Mouse (Mus musculus) mouse trophoblast stem cell (cell line): ENCODE data around the gene BC049352.

Source experiments
- in situ Hi-C, 2 experiments: fragments of 300-500 bp; cut with MseI, MboI; formaldehyde crosslinking; loops; 2 replicates in 1 of 2; 3 replicates in 1 of 2; pipeline ENCODE4 v1.15.1; 2025

The BC049352 gene

GRCm38 (mm10) chr9:45181770-45182169, at the start of gene BC049352:
TSS of gene BC049352 (plus strand) at chr9:45182007.
- in situ Hi-C loops = no loop called here

DNA sequence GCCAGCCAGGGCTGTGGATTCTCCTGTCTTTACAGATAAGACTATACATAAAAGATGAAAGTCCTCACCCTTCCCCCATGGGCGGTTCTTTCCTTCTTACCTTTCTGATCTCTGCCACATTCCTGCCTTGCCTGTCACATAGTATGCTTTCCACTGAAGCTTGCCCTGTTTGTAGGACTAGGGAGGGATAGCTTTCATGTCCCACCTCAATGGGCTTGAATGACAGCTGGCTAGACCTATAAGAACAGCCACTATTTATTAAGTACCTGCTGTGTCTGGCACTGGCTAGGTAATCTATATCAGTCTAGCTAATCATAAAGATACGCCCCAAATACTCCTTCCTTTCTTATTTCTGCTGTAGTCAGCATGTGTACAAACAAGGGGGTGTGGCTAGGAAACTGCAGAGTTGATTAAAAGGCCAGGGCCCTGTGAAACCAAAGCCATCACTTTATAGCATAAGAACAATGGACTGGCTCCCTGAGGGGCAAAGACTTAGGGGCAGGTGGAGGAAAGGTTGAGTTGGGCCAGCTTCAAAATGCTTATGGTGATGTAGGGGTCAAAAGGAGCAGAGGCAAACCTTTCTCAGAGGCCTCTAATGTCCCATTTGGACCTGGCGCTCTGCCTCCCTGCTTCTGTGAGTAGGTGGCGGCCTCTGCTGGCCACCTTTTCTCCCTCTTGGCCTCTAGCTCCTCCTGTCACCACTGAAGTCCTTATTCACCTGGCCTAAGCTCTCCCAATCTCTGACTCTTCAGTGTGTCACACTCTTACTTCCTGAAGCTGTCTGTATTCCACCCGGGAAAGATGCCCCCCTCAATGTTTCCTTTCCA, 48.1 kb upstream of the BC049352 start:
- in situ Hi-C loops = loop anchor here in 1 of 2 experiments (10.0 kb wide), 1 partner anchor 109 kb away; no protein-coding TSS in a partner anchor

- in situ Hi-C loops = loop anchor here in 1 of 2 experiments (10.0 kb wide), 1 partner anchor 112 kb away; no protein-coding TSS in a partner anchor
Measured at GRCm38 (mm10) chr9:45136442-45137169, 45.2 kb upstream of the BC049352 start.

GRCm38 (mm10) chr9:45138191-45139032, 43.4 kb upstream of the BC049352 start, which contains the start of gene Scn4b:
TSS of gene Scn4b (plus strand) at chr9:45138395.
- in situ Hi-C loops = loop anchor here in 1 of 2 experiments (10.0 kb wide), 1 partner anchor 114 kb away; no protein-coding TSS in a partner anchor

DNA sequence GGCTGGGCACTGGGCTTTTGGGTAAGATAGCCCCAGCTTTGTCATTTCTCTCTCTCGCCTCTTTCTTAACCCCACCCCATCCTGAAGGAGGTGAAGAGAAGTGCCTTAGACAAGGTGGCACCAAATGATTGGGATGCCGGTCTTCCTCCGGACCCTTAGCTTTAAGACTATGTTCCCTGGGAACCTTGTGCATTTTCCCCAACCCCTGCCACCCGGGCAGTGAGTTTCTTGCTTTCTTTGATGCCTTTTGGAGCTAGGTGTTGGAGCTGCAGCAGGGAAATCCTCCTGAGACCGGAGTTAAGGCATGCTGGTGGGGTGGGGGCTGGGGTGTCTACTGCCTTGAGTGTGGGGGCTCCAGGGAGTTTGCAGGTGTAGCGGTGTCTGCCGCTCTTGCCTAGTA, 42.7 kb upstream of the BC049352 start:
- in situ Hi-C loops = loop anchor here in 1 of 2 experiments (10.0 kb wide), 1 partner anchor 114 kb away; no protein-coding TSS in a partner anchor

DNA sequence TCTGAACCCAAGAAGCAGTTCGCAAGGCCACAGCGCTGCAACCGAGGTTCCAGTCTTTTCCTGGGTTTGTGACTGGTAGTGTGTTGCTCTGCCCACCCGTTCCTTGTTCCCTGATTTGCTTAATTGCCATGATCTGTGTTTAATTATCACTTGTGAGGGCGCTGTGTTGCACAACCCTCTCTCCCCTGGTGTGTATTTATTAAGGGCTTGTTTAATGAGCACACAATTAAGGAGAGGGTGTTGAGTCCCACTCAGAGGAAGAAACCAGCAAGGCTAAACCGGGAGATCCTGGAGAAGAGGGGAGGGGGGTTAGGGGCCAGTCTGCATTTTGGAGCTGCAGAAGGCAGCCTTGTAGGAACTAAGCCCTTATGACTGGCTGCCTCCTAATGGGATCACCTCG, 40.9 kb upstream of the BC049352 start:
- in situ Hi-C loops = no loop called here

- in situ Hi-C loops = no loop called here
Measured at GRCm38 (mm10) chr9:45142686-45143085, 39.1 kb upstream of the BC049352 start.

- in situ Hi-C loops = no loop called here
Measured at GRCm38 (mm10) chr9:45145533-45146266, 36.1 kb upstream of the BC049352 start.

DNA sequence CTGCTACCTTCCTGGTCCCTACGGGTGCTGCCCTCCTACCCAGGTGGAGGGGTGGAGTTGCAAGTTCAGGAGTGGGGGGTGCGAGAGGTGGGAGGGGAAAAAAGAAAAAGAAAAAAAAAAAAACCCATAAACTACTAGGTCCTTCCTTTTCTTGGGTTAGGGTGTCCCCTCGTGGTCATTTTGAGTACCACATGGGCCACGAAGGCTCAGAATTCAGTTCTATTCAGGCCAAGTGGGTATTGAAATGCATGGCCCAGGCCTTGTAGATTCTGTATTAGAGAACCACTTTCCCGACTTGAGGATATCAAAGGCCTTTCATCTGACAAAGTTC, 35.6 kb upstream of the BC049352 start:
- in situ Hi-C loops = no loop called here

DNA sequence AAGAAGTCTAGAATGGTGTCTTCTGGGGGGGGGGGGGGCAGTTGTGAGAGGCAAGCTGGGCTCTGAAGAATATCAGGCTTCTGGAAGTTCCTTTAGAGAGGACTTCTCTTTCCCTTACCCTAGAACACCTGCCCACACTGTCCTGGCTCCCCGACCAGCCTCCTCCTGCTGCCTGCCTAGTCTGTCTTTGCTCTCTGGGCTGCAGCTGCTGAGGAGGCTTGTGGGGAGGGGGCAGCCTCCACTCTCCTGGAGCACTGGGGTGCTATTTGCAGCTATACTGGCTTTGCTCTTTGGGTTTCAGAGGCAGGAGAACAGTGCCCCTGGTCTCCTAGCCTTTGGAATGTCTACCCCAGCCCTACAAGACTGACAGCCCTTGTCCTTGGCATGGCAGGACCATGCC, 30.9 kb upstream of the BC049352 start:
- in situ Hi-C loops = no loop called here

- in situ Hi-C loops = no loop called here
Measured at GRCm38 (mm10) chr9:45153361-45153760, 28.4 kb upstream of the BC049352 start.

GRCm38 (mm10) chr9:45167903-45168302, 13.9 kb upstream of the BC049352 start:
- in situ Hi-C loops = no loop called here

DNA sequence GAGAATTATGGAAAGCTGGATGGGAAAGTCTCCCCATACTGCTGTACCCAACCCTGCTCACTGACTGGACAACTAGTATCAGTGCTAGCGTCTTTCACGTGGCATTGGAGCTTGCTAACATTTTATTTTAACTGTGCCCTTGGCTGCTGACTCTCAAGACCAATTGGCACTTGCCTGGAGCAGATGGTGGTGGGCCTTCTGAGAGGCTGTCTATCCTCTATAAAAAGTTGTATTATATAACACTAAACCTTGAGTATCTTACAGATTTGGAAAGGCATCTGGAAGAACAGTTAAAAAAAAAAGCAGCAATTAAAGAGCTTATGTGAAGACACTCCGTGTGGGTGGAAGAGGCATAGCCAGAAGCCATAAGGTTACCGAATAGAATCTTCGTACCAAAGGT, 11.7 kb upstream of the BC049352 start:
- in situ Hi-C loops = no loop called here

DNA sequence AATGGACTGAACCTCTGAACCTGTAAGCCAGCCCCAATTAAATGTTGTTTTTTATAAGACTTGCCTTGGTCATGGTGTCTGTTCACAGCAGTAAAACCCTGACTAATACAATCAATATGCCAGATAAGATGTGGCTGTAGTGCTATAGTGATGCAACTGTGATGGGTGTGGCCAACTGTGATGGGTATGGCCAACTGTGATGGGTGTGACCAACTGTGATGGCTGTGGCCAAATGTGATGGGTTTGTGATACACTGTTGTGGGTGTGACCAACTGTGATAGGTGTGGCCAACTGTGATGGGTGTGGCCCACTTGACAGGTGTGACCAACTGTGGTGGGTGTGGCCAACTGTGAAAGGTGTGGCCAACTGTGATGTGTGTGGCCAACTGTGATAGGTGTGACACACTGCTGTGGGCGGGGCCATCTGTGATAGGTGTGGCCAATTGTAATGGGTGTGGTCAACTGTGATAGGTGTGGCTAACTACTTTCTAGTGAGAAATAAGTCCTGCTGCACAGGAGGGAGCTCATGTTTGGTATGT, 10.7 kb upstream of the BC049352 start:
- in situ Hi-C loops = no loop called here

DNA sequence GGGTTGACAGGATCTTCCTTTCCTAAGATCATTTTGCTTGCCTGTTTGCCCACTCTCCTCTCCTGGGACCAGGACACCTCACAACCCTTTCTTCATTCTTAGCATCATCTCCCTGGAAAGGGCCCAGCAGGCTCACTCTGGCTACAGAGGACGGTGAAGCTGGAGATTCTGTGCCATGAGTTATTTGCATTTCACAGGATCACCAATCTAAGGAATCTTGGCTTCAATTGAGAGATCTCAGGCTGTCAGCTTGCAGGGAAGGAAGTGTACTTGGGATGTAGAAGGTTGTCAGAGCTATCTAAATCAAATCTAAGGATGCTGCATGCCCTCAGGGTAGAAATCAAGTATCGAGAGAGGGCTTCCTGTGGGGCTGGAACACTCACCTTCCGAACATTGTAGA, 8.3 kb upstream of the BC049352 start:
- in situ Hi-C loops = no loop called here

- in situ Hi-C loops = no loop called here
Measured at GRCm38 (mm10) chr9:45179282-45179681, 2.5 kb upstream of the BC049352 start.

GRCm38 (mm10) chr9:45182521-45182920, 714 bp downstream of the BC049352 start:
- in situ Hi-C loops = no loop called here

GRCm38 (mm10) chr9:45183266-45183665, 1.5 kb downstream of the BC049352 start:
- in situ Hi-C loops = no loop called here

DNA sequence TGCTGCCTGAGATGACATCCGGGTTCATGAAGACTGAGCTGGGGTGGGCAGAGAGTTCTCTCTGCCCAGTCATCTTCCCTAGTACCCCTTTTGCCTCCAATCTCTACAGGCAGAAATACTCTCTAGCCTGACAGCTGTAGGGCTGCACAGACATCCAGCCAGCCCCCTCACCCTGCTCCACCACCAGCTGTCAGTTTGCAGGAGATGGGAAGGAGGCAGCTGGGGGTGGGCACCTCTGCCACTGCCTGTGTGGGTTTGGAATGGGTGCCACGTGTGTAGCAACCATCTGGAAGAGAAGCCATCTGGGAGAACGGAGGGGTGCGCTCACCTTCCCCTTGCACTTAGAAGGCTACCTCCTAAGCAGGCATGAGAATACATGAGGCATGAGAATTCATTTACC, 3.4 kb downstream of the BC049352 start:
- in situ Hi-C loops = no loop called here
